Mouse (Mus musculus) lung, postnatal 4 days (tissue): ENCODE measurements around the gene Trip10.

Source experiments
- DNase-seq, 2 experiments: peaks; one replicate each; pipeline ENCODE4 v3.0.0; 2021

The Trip10 gene

GRCm38 (mm10) chr17:57249186-57250181, at the start of gene Trip10:
Gene Trip10, plus strand, starts transcription at chr17:57249455.
- peak; percentile 96 to 99 for DNase-seq

GRCm38 (mm10) chr17:57201841-57202724, 47.2 kb upstream of the Trip10 start:
- DNase-seq: no peak

GRCm38 (mm10) chr17:57207938-57208337, 41.3 kb upstream of the Trip10 start:
- no peak for DNase-seq

- no peak for DNase-seq
Observed at GRCm38 (mm10) chr17:57209330-57209729, 39.9 kb upstream of the Trip10 start.

GRCm38 (mm10) chr17:57211501-57211900, 37.8 kb upstream of the Trip10 start:
- DNase-seq: no peak

GRCm38 (mm10) chr17:57214676-57215387, 34.4 kb upstream of the Trip10 start:
- DNase-seq: peak in 1 of 2 experiments; percentile 17

- peak in 1 of 2 experiments; percentile 11 for DNase-seq
Observed at GRCm38 (mm10) chr17:57218335-57218900, 30.8 kb upstream of the Trip10 start.

- DNase-seq: peak; percentile 75 to 84
Observed at GRCm38 (mm10) chr17:57219167-57219883, 29.9 kb upstream of the Trip10 start.

GRCm38 (mm10) chr17:57219884-57220207, 29.4 kb upstream of the Trip10 start:
- DNase-seq: peak; percentile 22 to 58

- peak in 1 of 2 experiments; percentile 10 for DNase-seq
Observed at GRCm38 (mm10) chr17:57221911-57222310, 27.3 kb upstream of the Trip10 start.

- no peak for DNase-seq
Observed at GRCm38 (mm10) chr17:57223313-57223712, 25.9 kb upstream of the Trip10 start.

GRCm38 (mm10) chr17:57227468-57227867, 21.8 kb upstream of the Trip10 start:
- DNase-seq: peak in 1 of 2 experiments; percentile 18

GRCm38 (mm10) chr17:57228014-57228413, 21.2 kb upstream of the Trip10 start, which contains the start of gene C3:
Gene C3, minus strand, starts transcription at chr17:57228136.
- peak; percentile 66 to 76 for DNase-seq

GRCm38 (mm10) chr17:57228873-57229272, 20.4 kb upstream of the Trip10 start:
- no peak for DNase-seq

GRCm38 (mm10) chr17:57229851-57230727, 19.2 kb upstream of the Trip10 start:
- DNase-seq: peak in 1 of 2 experiments; percentile 20

GRCm38 (mm10) chr17:57230728-57231125, 18.5 kb upstream of the Trip10 start:
- peak in 1 of 2 experiments; percentile 29 for DNase-seq

GRCm38 (mm10) chr17:57231321-57231771, 17.9 kb upstream of the Trip10 start:
- DNase-seq: peak in 1 of 2 experiments; percentile 24

- peak in 1 of 2 experiments; percentile 5 for DNase-seq
Observed at GRCm38 (mm10) chr17:57232200-57232599, 17.1 kb upstream of the Trip10 start.

- peak in 1 of 2 experiments; percentile 20 for DNase-seq
Observed at GRCm38 (mm10) chr17:57233038-57233437, 16.2 kb upstream of the Trip10 start.

GRCm38 (mm10) chr17:57234254-57234928, 14.9 kb upstream of the Trip10 start:
- DNase-seq: peak in 1 of 2 experiments; percentile 16
